Mouse (Mus musculus) limb, embryonic 13.5 days (tissue): ENCODE measurements around the gene Farsa. TPM values are rescaled to one million over a fixed set of nuclear protein-coding genes. Genes with fewer than 3 reads are reported as not detected.
A peak's percentile ranks its signal among the peaks of the same experiment; 100 is the strongest.
"Not testable (repeated sequence)": the region's sequence is repeated elsewhere in the genome, so short reads cannot be mapped to it uniquely, and the experiment has no call there.

Experiments
- ATAC-seq: fragments of 200-750 bp; cut with Nextera tagmentation; 2 replicates; pipeline ENCODE4 v1.8.0; 2017; ENCODE audit warnings: low read depth, moderate number of reproducible peaks, moderate TSS enrichment; ENCODE audit not compliant: low FRiP score
- H3K27ac ChIP-seq: fragments of 300-500 bp; sonication (generic); 2 replicates; pipeline ENCODE4 v1.5.1; 2015; ENCODE audit warnings: inconsistent platforms, mild to moderate bottlenecking, moderate library complexity
- H3K27me3 ChIP-seq: fragments of 300-500 bp; sonication (generic); 2 replicates; pipeline ENCODE4 v1.6.1; 2015; ENCODE audit warnings: mild to moderate bottlenecking, inconsistent platforms
- H3K36me3 ChIP-seq: fragments of 300-500 bp; sonication (generic); 2 replicates; pipeline ENCODE4 v1.6.1; 2015; ENCODE audit warnings: inconsistent platforms, mild to moderate bottlenecking, moderate library complexity
- H3K4me1 ChIP-seq: fragments of 300-500 bp; sonication (generic); 2 replicates; pipeline ENCODE4 v1.6.1; 2015; ENCODE audit warnings: inconsistent platforms
- H3K4me2 ChIP-seq: fragments of 300-500 bp; sonication (generic); replicated peaks from 2 replicates; pipeline ENCODE4 v1.6.1; 2015; ENCODE audit warnings: inconsistent platforms, mild to moderate bottlenecking, moderate library complexity
- H3K4me3 ChIP-seq: fragments of 300-500 bp; sonication (generic); 2 replicates; pipeline ENCODE4 v1.5.1; 2015; ENCODE audit warnings: moderate library complexity, mild to moderate bottlenecking, inconsistent platforms
- H3K9ac ChIP-seq: fragments of 300-500 bp; sonication (generic); 2 replicates; pipeline ENCODE4 v1.6.1; 2015; ENCODE audit warnings: mild to moderate bottlenecking, inconsistent platforms
- H3K9me3 ChIP-seq: fragments of 300-500 bp; sonication (generic); 2 replicates; pipeline ENCODE4 v1.6.1; 2016; ENCODE audit warnings: inconsistent platforms
- WGBS: fragments of 180-500 bp; shearing (Covaris S2); methylation state at CpG from one replicate; pipeline ENCODE4 v1.1.7; 2015; 5-methylcytosine and 5-hydroxymethylcytosine counted together
- polyA plus RNA-seq: library from polyadenylated mRNA; unstranded; fragments of >200 nt; fragmentation: Nextera tagmentation; extraction: Ambion mirVana; gene quantifications from 2 replicates; pipeline ENCODE4 v1.2.1, GENCODE M21; 2015

Gene Farsa
- polyA plus RNA-seq, 1 experiment from 2014 or later: 109 TPM

- Histone ChIP-seq H3K4me3 (peak overlapping the region; percentile 32), H3K36me3 (no peaks in the 10 kb centered on the region), H3K9ac (0 out of 2 replicates have a peak overlapping the region, but pooled peaks have one; percentile 31), H3K9me3 (no peaks in the 10 kb centered on the region), H3K4me2 (peak overlapping the region; percentile 62), H3K27ac (no peak overlapping the region), H3K4me1 (peaks cover 4% of the 10 kb centered on the region; the same call in 1 of the 2 replicates), H3K27me3 (no peaks in the 10 kb centered on the region)
- ATAC-seq: peak; percentile 77
- WGBS: 0% methylated on average over 18 of the region's 18 CpGs
Observed at GRCm38 (mm10) chr8:84823653-84824052, 33.1 kb upstream of the Farsa start.

- no peak overlapping the region for H3K9ac ChIP-seq
- no peak overlapping the region for H3K4me2 ChIP-seq
- H3K36me3 ChIP-seq: no peaks in the 10 kb centered on the region
- no peak overlapping the region for H3K27ac ChIP-seq
- H3K4me1 ChIP-seq: peaks cover 4% of the 10 kb centered on the region; the same call in 1 of the 2 replicates
- 52% methylated on average over 4 of the region's 4 CpGs for WGBS
- no peaks in the 10 kb centered on the region for H3K27me3 ChIP-seq
- H3K9me3 ChIP-seq: no peaks in the 10 kb centered on the region
- no peak overlapping the region for H3K4me3 ChIP-seq
- ATAC-seq: no peak
Observed at GRCm38 (mm10) chr8:84825636-84826035, 31.2 kb upstream of the Farsa start.

- not testable (repeated sequence) for ATAC-seq, H3K27ac ChIP-seq, H3K9ac ChIP-seq, H3K4me2 ChIP-seq, H3K9me3 ChIP-seq, H3K4me3 ChIP-seq, H3K36me3 ChIP-seq, H3K4me1 ChIP-seq, H3K27me3 ChIP-seq
- 86% methylated on average over 2 of the region's 2 CpGs for whole genome bisulfite sequencing
Observed at GRCm38 (mm10) chr8:84826518-84826917, 30.3 kb upstream of the Farsa start.

GRCm38 (mm10) chr8:84831490-84831889 is 25.3 kb upstream of the Farsa start, which contains the start of gene Gadd45gip1:
Gene Gadd45gip1, plus strand, starts transcription at chr8:84831522.
- Histone ChIP-seq H3K27me3 (no peaks in the 10 kb centered on the region), H3K4me2 (peak within 1 kb of the TSS; percentile 63), H3K36me3 (peaks cover 33% of the 10 kb centered on the region), H3K9ac (peak within 1 kb of the TSS; percentile 98), H3K4me1 (peaks cover 33% of the 10 kb centered on the region), H3K27ac (peak within 1 kb of the TSS; percentile 96), H3K9me3 (no peaks in the 10 kb centered on the region), H3K4me3 (peak within 1 kb of the TSS; percentile 93)
- ATAC-seq: no peak
- WGBS: 76% methylated on average over 11 of the region's 11 CpGs

GRCm38 (mm10) chr8:84832034-84832717 is 24.6 kb upstream of the Farsa start:
- peaks cover 40% of the 10 kb centered on the region for H3K36me3 ChIP-seq
- WGBS: 1% methylated on average over 59 of the region's 59 CpGs
- H3K9me3 ChIP-seq: no peaks in the 10 kb centered on the region

GRCm38 (mm10) chr8:84832759-84833742 is 23.7 kb upstream of the Farsa start:
- peak overlapping the region; percentile 63 for H3K4me2 ChIP-seq
- no peaks in the 10 kb centered on the region for H3K9me3 ChIP-seq
- H3K27me3 ChIP-seq: no peaks in the 10 kb centered on the region
- H3K4me3 ChIP-seq: peak overlapping the region; percentile 93
- no peak for ATAC-seq
- peaks cover 48% of the 10 kb centered on the region for H3K4me1 ChIP-seq
- peaks cover 49% of the 10 kb centered on the region for H3K36me3 ChIP-seq
- 57% methylated on average over 10 of the region's 10 CpGs for WGBS
- peak overlapping the region; percentile 96 for H3K27ac ChIP-seq
- H3K9ac ChIP-seq: peak overlapping the region; percentile 98

More at GRCm38 (mm10) chr8:84832034-84832717, 24.6 kb upstream of the Farsa start:
- Histone ChIP-seq H3K4me1 (peaks cover 40% of the 10 kb centered on the region), H3K27me3 (no peaks in the 10 kb centered on the region), H3K9ac (peak overlapping the region; percentile 98), H3K4me2 (peak overlapping the region; percentile 63), H3K27ac (peak overlapping the region; percentile 96), H3K4me3 (peak overlapping the region; percentile 93)
- ATAC-seq: peak; percentile 78

- Histone ChIP-seq H3K27me3 (no peaks in the 10 kb centered on the region), H3K4me3 (no peak overlapping the region), H3K4me1 (peaks cover 58% of the 10 kb centered on the region), H3K36me3 (peaks cover 60% of the 10 kb centered on the region), H3K4me2 (no peak overlapping the region), H3K9ac (no peak overlapping the region), H3K27ac (0 out of 2 replicates have a peak overlapping the region, but pooled peaks have one; percentile 1), H3K9me3 (no peaks in the 10 kb centered on the region)
- ATAC-seq: no peak
- WGBS: 87% methylated on average over 19 of the region's 19 CpGs
Observed at GRCm38 (mm10) chr8:84834002-84834865, 22.6 kb upstream of the Farsa start.

- H3K27me3 ChIP-seq: no peaks in the 10 kb centered on the region
- H3K4me3 ChIP-seq: no peak overlapping the region
- no peak for ATAC-seq
- no peak overlapping the region for H3K4me2 ChIP-seq
- no peak overlapping the region for H3K9ac ChIP-seq
- no peaks in the 10 kb centered on the region for H3K9me3 ChIP-seq
- peaks cover 65% of the 10 kb centered on the region for H3K4me1 ChIP-seq
- WGBS: 78% methylated on average over 10 of the region's 10 CpGs
- no peak overlapping the region for H3K27ac ChIP-seq
- H3K36me3 ChIP-seq: peaks cover 61% of the 10 kb centered on the region
Observed at GRCm38 (mm10) chr8:84834866-84835855, 21.6 kb upstream of the Farsa start.

GRCm38 (mm10) chr8:84837149-84837911 is 19.5 kb upstream of the Farsa start:
- Histone ChIP-seq H3K4me3 (no peak overlapping the region), H3K9ac (peak overlapping the region; percentile 13; the same call in 1 of the 2 replicates), H3K36me3 (peaks cover 74% of the 10 kb centered on the region), H3K27me3 (no peaks in the 10 kb centered on the region), H3K27ac (peak overlapping the region; percentile 77), H3K9me3 (no peaks in the 10 kb centered on the region), H3K4me1 (peaks cover 69% of the 10 kb centered on the region), H3K4me2 (peak overlapping the region; percentile 32; the same call in 1 of the 2 replicates)
- 28% methylated on average over 8 of the region's 8 CpGs for WGBS
- peak; percentile 33; the same call in 1 of the 2 replicates for ATAC-seq

GRCm38 (mm10) chr8:84837912-84838470 is 18.8 kb upstream of the Farsa start:
- Histone ChIP-seq H3K9me3 (no peaks in the 10 kb centered on the region), H3K27ac (peak overlapping the region; percentile 77), H3K27me3 (no peaks in the 10 kb centered on the region), H3K4me2 (peak overlapping the region; percentile 16), H3K36me3 (peaks cover 81% of the 10 kb centered on the region), H3K4me3 (peak overlapping the region; percentile 1; the same call in 1 of the 2 replicates), H3K4me1 (peaks cover 73% of the 10 kb centered on the region), H3K9ac (peak overlapping the region; percentile 13; the same call in 1 of the 2 replicates)
- WGBS: 75% methylated on average over 15 of the region's 15 CpGs
- ATAC-seq: no peak
